Mouse (Mus musculus) embryonic facial prominence, embryonic 14.5 days (tissue): ENCODE measurements at regions not wholly inside any gene's neighbourhood (a gene's known extent, or its start where the extent isn't known, plus 50 kb on each side); places are given as distances from the start of the nearest gene placed in this dataset.
A peak's percentile ranks its signal among the peaks of the same experiment; 100 is the strongest.

Source experiments
- ATAC-seq: fragments of 200-750 bp; cut with Nextera tagmentation; 2 replicates; pipeline ENCODE4 v1.8.0; 2017; ENCODE audit warnings: low read depth, moderate number of reproducible peaks, moderate TSS enrichment
- DNase-seq: peaks from one replicate; pipeline ENCODE4 v3.0.0-alpha.2; 2015; ENCODE audit warnings: low spot score
- H3K27ac ChIP-seq: fragments of 300-500 bp; sonication (generic); replicated peaks from 2 replicates; pipeline ENCODE4 v1.5.1; 2014; ENCODE audit warnings: low read depth, mild to moderate bottlenecking, low read length, moderate library complexity
- H3K27me3 ChIP-seq: fragments of 300-500 bp; sonication (generic); replicated peaks from 2 replicates; pipeline ENCODE4 v1.6.1; 2014; ENCODE audit warnings: low read length; ENCODE audit not compliant: control insufficient read depth, insufficient read depth
- H3K36me3 ChIP-seq: fragments of 300-500 bp; sonication (generic); 2 replicates; pipeline ENCODE4 v1.6.1; 2014; ENCODE audit warnings: low read length, mixed read lengths; ENCODE audit not compliant: control insufficient read depth, insufficient read depth
- H3K4me1 ChIP-seq: fragments of 300-500 bp; sonication (generic); 2 replicates; pipeline ENCODE4 v1.6.1; 2014; ENCODE audit warnings: antibody characterized with exemption, low read length; ENCODE audit not compliant: control insufficient read depth, insufficient read depth
- H3K4me2 ChIP-seq: fragments of 300-500 bp; sonication (generic); 2 replicates; pipeline ENCODE4 v1.6.1; 2014; ENCODE audit warnings: low read depth, mild to moderate bottlenecking, low read length, moderate library complexity, mixed read lengths
- H3K4me3 ChIP-seq: fragments of 300-500 bp; sonication (generic); 2 replicates; pipeline ENCODE4 v1.5.1; 2014; ENCODE audit warnings: low read depth, mild to moderate bottlenecking, low read length
- H3K9ac ChIP-seq: fragments of 300-500 bp; sonication (generic); 2 replicates; pipeline ENCODE4 v1.6.1; 2014; ENCODE audit warnings: low read depth, mild to moderate bottlenecking, low read length, moderate library complexity, mixed read lengths
- H3K9me3 ChIP-seq: fragments of 300-500 bp; sonication (generic); 2 replicates; pipeline ENCODE4 v1.6.1; 2016; ENCODE audit warnings: low read length; ENCODE audit not compliant: control insufficient read depth
- WGBS: fragments of 180-500 bp; shearing (Covaris S2); extraction: QIAGEN DNeasy Blood & Tissue Kit; methylation state at CpG from one replicate; pipeline ENCODE4 v1.1.7; 2014; 5-methylcytosine and 5-hydroxymethylcytosine counted together

DNA sequence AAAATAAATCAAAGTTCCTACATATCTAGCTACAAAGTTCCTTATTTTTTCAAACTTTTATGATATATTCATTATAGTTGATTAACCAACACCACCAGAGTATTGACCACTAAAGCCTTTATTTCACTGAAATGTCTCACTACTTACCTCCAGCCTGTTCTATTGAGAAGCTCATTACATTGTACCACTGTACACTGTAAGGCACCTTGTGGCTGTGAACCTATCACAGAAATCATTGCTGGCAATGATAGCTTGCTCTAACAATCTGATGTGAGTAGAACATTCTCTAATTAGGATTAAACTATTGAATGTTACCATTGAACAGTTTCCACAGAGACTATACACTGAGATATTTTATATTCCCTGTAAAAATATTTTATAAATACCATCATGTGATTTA lies 367.2 kb upstream of the Siglech start:
- Histone ChIP-seq H3K9me3 (no peaks in the 10 kb centered on the region), H3K36me3 (no peaks in the 10 kb centered on the region), H3K27ac (no peak overlapping the region), H3K9ac (no peak overlapping the region), H3K4me2 (no peak overlapping the region), H3K27me3 (no peaks in the 10 kb centered on the region), H3K4me3 (no peak overlapping the region), H3K4me1 (no peaks in the 10 kb centered on the region)
- no peak for DNase-seq
- no peak for ATAC-seq

DNA sequence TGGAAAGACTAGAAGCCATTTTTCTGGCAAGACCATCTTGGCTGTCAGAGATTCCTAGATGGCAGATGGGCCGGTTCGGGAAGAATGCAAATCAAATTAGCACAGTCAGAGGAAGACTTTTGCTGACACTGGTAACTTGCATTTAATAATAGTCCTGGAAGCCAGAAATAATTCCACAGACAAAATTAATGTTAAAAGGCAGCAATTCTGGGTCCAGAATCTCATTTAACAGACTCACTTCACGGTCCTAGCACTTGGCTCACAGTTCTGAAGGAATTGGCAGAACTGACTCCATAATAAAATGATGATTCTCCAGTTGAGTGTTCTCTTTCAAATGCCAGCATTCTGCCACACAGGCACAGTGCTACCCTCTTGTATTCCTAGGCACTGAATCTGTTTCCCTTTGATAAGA lies 366.7 kb upstream of the Siglech start:
- Histone ChIP-seq H3K4me2 (no peak overlapping the region), H3K4me3 (no peak overlapping the region), H3K4me1 (no peaks in the 10 kb centered on the region), H3K36me3 (no peaks in the 10 kb centered on the region), H3K9me3 (no peaks in the 10 kb centered on the region), H3K9ac (no peak overlapping the region), H3K27ac (no peak overlapping the region), H3K27me3 (no peaks in the 10 kb centered on the region)
- DNase-seq (peak; percentile 2), ATAC-seq (no peak)
- 61% methylated on average over 3 of the region's 3 CpGs for WGBS

DNA sequence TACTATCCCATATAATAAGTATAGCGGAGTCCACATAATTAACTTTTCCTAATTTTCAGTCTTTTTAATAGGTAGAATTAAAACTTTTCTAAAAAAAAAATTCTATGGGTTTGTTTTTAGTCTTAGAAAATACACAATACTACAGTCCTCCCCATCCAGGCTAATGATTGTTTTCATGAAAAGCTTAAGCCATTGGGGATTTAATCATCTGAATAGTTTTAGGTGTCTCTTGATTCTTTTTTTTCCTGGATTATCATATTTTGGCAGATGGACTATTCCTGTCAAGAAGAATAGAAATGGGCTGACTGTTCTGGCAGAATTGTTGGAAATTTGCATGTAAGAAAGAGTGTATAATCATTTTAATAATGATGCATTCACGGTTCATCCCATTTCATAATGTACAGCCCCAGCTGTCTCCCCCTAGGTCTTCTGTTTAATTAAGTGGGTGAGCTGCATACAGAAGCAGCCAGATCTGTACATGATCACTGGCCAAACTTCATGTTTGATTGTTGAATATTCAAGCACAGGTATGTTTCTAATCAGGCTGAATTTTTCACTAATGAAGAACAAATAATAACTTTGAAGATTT lies 320.6 kb upstream of the Siglech start:
- no peak overlapping the region for H3K9ac ChIP-seq
- no peaks in the 10 kb centered on the region for H3K9me3 ChIP-seq
- H3K27me3 ChIP-seq, result no peaks in the 10 kb centered on the region
- H3K36me3 ChIP-seq, result no peaks in the 10 kb centered on the region
- no peak overlapping the region for H3K4me3 ChIP-seq
- H3K4me2 ChIP-seq, result no peak overlapping the region
- ATAC-seq, result no peak
- no peaks in the 10 kb centered on the region for H3K4me1 ChIP-seq
- 84% methylated on average over 2 of the region's 2 CpGs for WGBS
- H3K27ac ChIP-seq, result no peak overlapping the region
- no peak for DNase-seq
